In the genomic region with DNA sequence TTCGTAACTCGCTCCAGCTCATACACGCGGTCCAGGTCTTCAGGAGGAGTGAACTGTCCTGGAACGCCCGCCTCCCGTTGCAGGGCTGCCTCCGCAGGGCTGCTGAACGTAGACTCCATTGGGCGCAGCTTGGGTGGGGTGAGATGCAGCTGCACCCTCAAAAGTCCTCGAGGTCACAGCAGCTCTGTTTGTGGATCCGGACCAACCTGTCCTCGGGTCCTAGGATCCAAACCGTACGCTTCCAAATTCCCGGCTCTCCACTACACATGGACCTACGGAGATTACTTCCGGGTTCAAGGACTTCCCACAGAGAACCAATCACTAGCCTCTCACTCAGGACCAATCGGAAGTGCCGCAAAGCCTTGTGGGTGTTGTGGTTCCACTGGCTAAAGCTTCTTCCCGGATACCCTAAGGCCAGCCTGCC, we compare ENCODE assay signal across 8 mouse cellular contexts. TPM values are rescaled to one million over a fixed set of nuclear protein-coding genes. Genes with fewer than 3 reads are reported as not detected.
DNase-seq lines count a peak whose midpoint lies in the region; ATAC-seq and TF ChIP-seq lines count a peak whose summit lies in the region.

A gene (minus strand): TSS at position 295 of the 424 bp plus-strand sequence.

- peak within 1 kb of the TSS; percentile 61 for H3K9ac ChIP-seq in embryonic facial prominence, embryonic 14.5 days (ENCODE audit: low read depth, low read length)
- H3K9ac ChIP-seq in heart, adult 2 months (ENCODE audit: low read depth, low read length), result peak within 1 kb of the TSS; percentile 69
- H3K9ac ChIP-seq in limb, embryonic 12.5 days (replicated peaks), result peak within 1 kb of the TSS; percentile 62
- H3K9ac ChIP-seq in midbrain, embryonic 14.5 days (replicated peaks; ENCODE audit: low read length), result peak within 1 kb of the TSS; percentile 34; the same call in 1 of the 2 replicates

- TF ChIP-seq EP300 in heart, adult 2 months (IDR thresholded peaks at IDR 0.05; ENCODE audit: insufficient read depth, low read depth, low read length), result 0 out of 2 replicates have a peak, but pooled peaks have one; percentile 57

- H3K79me2 ChIP-seq in heart, adult 2 months (replicated peaks; ENCODE audit: control insufficient read depth, insufficient read depth, low read length), result no peaks in the 10 kb centered on the region

- H3K4me3 ChIP-seq in embryonic facial prominence, embryonic 14.5 days (ENCODE audit: low read depth, low read length), result peak within 1 kb of the TSS; percentile 73
- peak within 1 kb of the TSS; percentile 76 for H3K4me3 ChIP-seq in heart, adult 2 months
- peak within 1 kb of the TSS; percentile 64 for H3K4me3 ChIP-seq in kidney, adult 2 months (ENCODE audit: insufficient read depth, low read depth, low read length)
- H3K4me3 ChIP-seq in limb, embryonic 12.5 days (replicated peaks), result peak within 1 kb of the TSS; percentile 77
- H3K4me3 ChIP-seq in midbrain, embryonic 14.5 days (replicated peaks; ENCODE audit: low read depth, low read length), result peak within 1 kb of the TSS; percentile 67

- no peaks in the 10 kb centered on the region for H3K9me3 ChIP-seq in embryonic facial prominence, embryonic 14.5 days (ENCODE audit: control insufficient read depth, low read length)
- no peaks in the 10 kb centered on the region for H3K9me3 ChIP-seq in limb, embryonic 12.5 days
- H3K9me3 ChIP-seq in midbrain, embryonic 14.5 days (ENCODE audit: control insufficient read depth, low read length), result no peaks in the 10 kb centered on the region

- 1% methylated on average over 21 of the region's 21 CpGs for WGBS in embryonic facial prominence, embryonic 14.5 days
- WGBS in heart, adult 2 months, result under 1% methylated on average over 21 of the region's 21 CpGs
- WGBS in kidney, adult 2 months, result under 1% methylated on average over 21 of the region's 21 CpGs
- WGBS in limb, embryonic 12.5 days, result under 1% methylated on average over 21 of the region's 21 CpGs
- whole genome bisulfite sequencing in midbrain, embryonic 14.5 days, result under 1% methylated on average over 21 of the region's 21 CpGs

- no peak for TF ChIP-seq CTCF in heart, adult 2 months (IDR thresholded peaks at IDR 0.05)
- TF ChIP-seq CTCF in kidney, adult 2 months (conservative IDR thresholded peaks at IDR 0.05; ENCODE audit: insufficient read depth, insufficient read length, low read depth, low read length), result no peak

- TF ChIP-seq POLR2A in heart, adult 2 months (IDR thresholded peaks at IDR 0.05; ENCODE audit: insufficient read depth, low read depth, low read length), result peak; percentile 56; the same call in 1 of the 2 replicates
- TF ChIP-seq POLR2A in kidney, adult 2 months (IDR thresholded peaks at IDR 0.05; ENCODE audit: low read depth, low read length), result no peak

- H3K27me3 ChIP-seq in embryonic facial prominence, embryonic 14.5 days (replicated peaks; ENCODE audit: control insufficient read depth, insufficient read depth, low read length), result no peaks in the 10 kb centered on the region
- no peaks in the 10 kb centered on the region for H3K27me3 ChIP-seq in heart, adult 2 months (ENCODE audit: control insufficient read depth, insufficient read depth, low read length)
- no peaks in the 10 kb centered on the region for H3K27me3 ChIP-seq in kidney, adult 2 months (replicated peaks; ENCODE audit: control insufficient read depth, insufficient read depth, low read length)
- H3K27me3 ChIP-seq in limb, embryonic 12.5 days, result no peaks in the 10 kb centered on the region
- no peaks in the 10 kb centered on the region for H3K27me3 ChIP-seq in midbrain, embryonic 14.5 days (ENCODE audit: control insufficient read depth, insufficient read depth, low read length)

- peak; percentile 91 for ATAC-seq in embryonic facial prominence, embryonic 14.5 days (ENCODE audit: low read depth)
- ATAC-seq in limb, embryonic 12.5 days (ENCODE audit: insufficient number of reproducible peaks, insufficient read depth, low FRiP score, low TSS enrichment, low read depth), result peak; percentile 78
- ATAC-seq in midbrain, embryonic 14.5 days (ENCODE audit: low FRiP score, low TSS enrichment), result peak; percentile 85

- peak; percentile 89 for DNase-seq in A20 (ENCODE audit: low read depth, low spot score)
- peak; percentile 86 to 88 for DNase-seq in adrenal gland, postnatal 36 days
- peak; percentile 97 for DNase-seq in embryonic facial prominence, embryonic 14.5 days (ENCODE audit: low spot score)
- DNase-seq in heart, adult 2 months, result peak; percentile 85 to 88
- peak; percentile 94 for DNase-seq in kidney, adult 2 months
- peak; percentile 95 for DNase-seq in midbrain, embryonic 14.5 days
- DNase-seq in spleen, postnatal 10 days (ENCODE audit: low spot score in 2 of 2), result peak; percentile 67 to 88

- H3K4me2 ChIP-seq in embryonic facial prominence, embryonic 14.5 days (ENCODE audit: low read depth, low read length), result peak within 1 kb of the TSS; percentile 75
- H3K4me2 ChIP-seq in limb, embryonic 12.5 days, result peak within 1 kb of the TSS; percentile 85
- H3K4me2 ChIP-seq in midbrain, embryonic 14.5 days (ENCODE audit: low read length), result peak within 1 kb of the TSS; percentile 89

- peaks cover 30% of the 10 kb centered on the region for H3K36me3 ChIP-seq in embryonic facial prominence, embryonic 14.5 days (ENCODE audit: control insufficient read depth, insufficient read depth, low read length)
- no peaks in the 10 kb centered on the region for H3K36me3 ChIP-seq in heart, adult 2 months (ENCODE audit: control insufficient read depth, insufficient read depth, low read length)
- H3K36me3 ChIP-seq in kidney, adult 2 months (ENCODE audit: control insufficient read depth, insufficient read depth, low read length), result no peaks in the 10 kb centered on the region
- H3K36me3 ChIP-seq in limb, embryonic 12.5 days, result peaks cover 45% of the 10 kb centered on the region
- peaks cover 48% of the 10 kb centered on the region for H3K36me3 ChIP-seq in midbrain, embryonic 14.5 days (ENCODE audit: control insufficient read depth, insufficient read depth, low read length)

- 0 out of 2 replicates have a peak, but pooled peaks cover 11% of the 10 kb centered on the region for H3K4me1 ChIP-seq in embryonic facial prominence, embryonic 14.5 days (ENCODE audit: control insufficient read depth, insufficient read depth, low read length)
- H3K4me1 ChIP-seq in heart, adult 2 months (ENCODE audit: control insufficient read depth, insufficient read depth, low read length), result peaks cover 4% of the 10 kb centered on the region
- H3K4me1 ChIP-seq in kidney, adult 2 months (ENCODE audit: control insufficient read depth, insufficient read depth, low read length), result 0 out of 2 replicates have a peak, but pooled peaks cover 2% of the 10 kb centered on the region
- H3K4me1 ChIP-seq in limb, embryonic 12.5 days (replicated peaks), result peaks cover 14% of the 10 kb centered on the region
- H3K4me1 ChIP-seq in midbrain, embryonic 14.5 days (ENCODE audit: control insufficient read depth, insufficient read depth, low read length), result peaks cover 6% of the 10 kb centered on the region; the same call in 1 of the 2 replicates

- H3K27ac ChIP-seq in embryonic facial prominence, embryonic 14.5 days (replicated peaks; ENCODE audit: low read depth, low read length), result no peak within 1 kb of the TSS
- H3K27ac ChIP-seq in heart, adult 2 months, result no peak within 1 kb of the TSS; the same call in 1 of the 2 replicates
- H3K27ac ChIP-seq in kidney, adult 2 months (ENCODE audit: insufficient read depth, low read depth, low read length), result no peak within 1 kb of the TSS
- no peak within 1 kb of the TSS for H3K27ac ChIP-seq in limb, embryonic 12.5 days
- H3K27ac ChIP-seq in midbrain, embryonic 14.5 days (replicated peaks; ENCODE audit: low read depth, low read length), result no peak within 1 kb of the TSS

- intact Hi-C loops in heart, adult 2 months (cut with DNase I), result loop anchor here (1.0 kb wide), 1 partner anchor 24 kb away; no protein-coding TSS in a partner anchor

RNA-seq across cellular contexts. Expression of the gene that starts here (rescaled TPM):
- total RNA-seq in adrenal gland, postnatal 36 days (2021), result 1 to 10 TPM; 9.2 to 9.4 TPM
- polyA plus RNA-seq in embryonic facial prominence, embryonic 14.5 days (2014; fragmentation: Nextera tagmentation; extraction: Ambion mirVana), result 13.4 and 15.0 TPM in 2 replicates
- total RNA-seq in heart, adult 2 months (2021), result 1 to 10 TPM; 3.0 to 3.9 TPM
- 7.3 and 8.4 TPM in 2 replicates for polyA plus RNA-seq in heart, adult 2 months (2012; rRNA removed)
- polyA plus RNA-seq in kidney, adult 2 months (2012; rRNA removed), result 9.4 and 10.1 TPM in 2 replicates
- 18.3 and 18.8 TPM in 2 replicates for polyA plus RNA-seq in limb, embryonic 12.5 days (2016; fragmentation: Nextera tagmentation; extraction: Ambion mirVana)
- polyA plus RNA-seq in midbrain, embryonic 14.5 days (2014; fragmentation: Nextera tagmentation; extraction: Ambion mirVana), result 20.6 and 26.1 TPM in 2 replicates
